Mouse (Mus musculus) intestine, postnatal 0 days (tissue): ENCODE measurements around the gene Ttc17. TPM values are rescaled to one million over a fixed set of nuclear protein-coding genes. Genes with fewer than 3 reads are reported as not detected.

Experiments
- ATAC-seq: fragments of 200-750 bp; cut with Nextera tagmentation; 2 replicates; pipeline ENCODE4 v1.8.0; 2017; ENCODE audit warnings: mild to moderate bottlenecking, moderate TSS enrichment, moderate library complexity
- H3K27ac ChIP-seq: fragments of 300-500 bp; sonication (generic); 2 replicates; pipeline ENCODE4 v1.5.1; 2014; ENCODE audit warnings: mild to moderate bottlenecking, low read depth, low read length, moderate library complexity
- H3K27me3 ChIP-seq: fragments of 300-500 bp; sonication (generic); replicated peaks from 2 replicates; pipeline ENCODE4 v1.6.1; 2014; ENCODE audit warnings: low read length, mixed read lengths; ENCODE audit not compliant: control insufficient read depth, insufficient read depth
- H3K36me3 ChIP-seq: fragments of 300-500 bp; sonication (generic); 2 replicates; pipeline ENCODE4 v1.6.1; 2014; ENCODE audit warnings: mild to moderate bottlenecking, moderate library complexity; ENCODE audit not compliant: control insufficient read depth, insufficient read depth
- H3K4me1 ChIP-seq: fragments of 300-500 bp; sonication (generic); replicated peaks from 2 replicates; pipeline ENCODE4 v1.6.1; 2014; ENCODE audit warnings: antibody characterized with exemption, low read length, mixed read lengths; ENCODE audit not compliant: control insufficient read depth, insufficient read depth
- H3K4me2 ChIP-seq: fragments of 300-500 bp; sonication (generic); replicated peaks from 2 replicates; pipeline ENCODE4 v1.6.1; 2014; ENCODE audit warnings: low read depth, mild to moderate bottlenecking, moderate library complexity
- H3K4me3 ChIP-seq: fragments of 300-500 bp; sonication (generic); 2 replicates; pipeline ENCODE4 v1.5.1; 2014; ENCODE audit warnings: low read depth, low read length
- H3K9ac ChIP-seq: fragments of 300-500 bp; sonication (generic); 2 replicates; pipeline ENCODE4 v1.6.1; 2014; ENCODE audit warnings: mild to moderate bottlenecking, low read depth, low read length
- H3K9me3 ChIP-seq: fragments of 300-500 bp; sonication (generic); 2 replicates; pipeline ENCODE4 v1.6.1; 2016; ENCODE audit warnings: mixed run types; ENCODE audit not compliant: control insufficient read depth
- CTCF ChIP-seq: sonication (generic); IDR thresholded peaks from 2 replicates; pipeline ENCODE4 v1.5.1; 2016; ENCODE audit warnings: low read depth, mild to moderate bottlenecking, control low read depth, antibody characterized with exemption, moderate library complexity
- WGBS: fragments of 180-500 bp; shearing (Covaris S2); extraction: QIAGEN DNeasy Blood & Tissue Kit; methylation state at CpG from one replicate; pipeline ENCODE4 v1.1.7; 2014; 5-methylcytosine and 5-hydroxymethylcytosine counted together
- polyA plus RNA-seq: library from polyadenylated mRNA; unstranded; fragments of >200 nt; fragmentation: Nextera tagmentation; extraction: Ambion mirVana; gene quantifications from 2 replicates; pipeline ENCODE4 v1.2.1, GENCODE M21; 2015

The Ttc17 gene
- polyA plus RNA-seq, result 9.1 and 9.7 TPM in 2 replicates

GRCm38 (mm10) chr2:94406083-94406957 is at the start of gene Ttc17:
Gene Ttc17 (minus strand): TSS chr2:94406689.
- Histone ChIP-seq H3K27ac (peak within 1 kb of the TSS; percentile 94), H3K9ac (peak within 1 kb of the TSS; percentile 94), H3K4me1 (peaks cover 9% of the 10 kb centered on the region), H3K36me3 (0 out of 2 replicates have a peak, but pooled peaks cover 4% of the 10 kb centered on the region), H3K4me3 (peak within 1 kb of the TSS; percentile 97), H3K4me2 (peak within 1 kb of the TSS; percentile 87), H3K27me3 (no peaks in the 10 kb centered on the region), H3K9me3 (no peaks in the 10 kb centered on the region)
- peak; percentile 1; the same call in 1 of the 2 replicates for TF ChIP-seq CTCF
- ATAC-seq, result peak; percentile 89
- under 1% methylated on average over 75 of the region's 77 CpGs for WGBS

- no peak overlapping the region for H3K4me2 ChIP-seq
- no peak for ATAC-seq
- no peak for TF ChIP-seq CTCF
- H3K27ac ChIP-seq, result no peak overlapping the region
- no peak overlapping the region for H3K4me3 ChIP-seq
- H3K4me1 ChIP-seq, result no peaks in the 10 kb centered on the region
- 67% methylated on average over 8 of the region's 8 CpGs for whole genome bisulfite sequencing
- no peaks in the 10 kb centered on the region for H3K9me3 ChIP-seq
- H3K9ac ChIP-seq, result no peak overlapping the region
- no peaks in the 10 kb centered on the region for H3K36me3 ChIP-seq
- no peaks in the 10 kb centered on the region for H3K27me3 ChIP-seq
Measured at GRCm38 (mm10) chr2:94449643-94450042, 43.2 kb upstream of the Ttc17 start.

- Histone ChIP-seq H3K4me2 (peak overlapping the region; percentile 80), H3K36me3 (no peaks in the 10 kb centered on the region), H3K27ac (peak overlapping the region; percentile 87), H3K4me1 (peaks cover 8% of the 10 kb centered on the region), H3K27me3 (no peaks in the 10 kb centered on the region), H3K9ac (peak overlapping the region; percentile 96), H3K4me3 (peak overlapping the region; percentile 98), H3K9me3 (no peaks in the 10 kb centered on the region)
- ATAC-seq, result no peak
- WGBS, result under 1% methylated on average over 10 of the region's 10 CpGs
- TF ChIP-seq CTCF, result no peak
Measured at GRCm38 (mm10) chr2:94436952-94437351, 30.5 kb upstream of the Ttc17 start.

- Histone ChIP-seq H3K4me3 (no peak overlapping the region), H3K36me3 (no peaks in the 10 kb centered on the region), H3K27ac (no peak overlapping the region), H3K27me3 (no peaks in the 10 kb centered on the region), H3K9ac (no peak overlapping the region), H3K9me3 (no peaks in the 10 kb centered on the region), H3K4me2 (no peak overlapping the region), H3K4me1 (peaks cover 8% of the 10 kb centered on the region)
- no peak for ATAC-seq
- 61% methylated on average over 7 of the region's 7 CpGs for WGBS
- TF ChIP-seq CTCF, result no peak
Measured at GRCm38 (mm10) chr2:94435481-94435880, 29.0 kb upstream of the Ttc17 start.

- Histone ChIP-seq H3K27me3 (no peaks in the 10 kb centered on the region), H3K4me3 (no peak overlapping the region), H3K4me2 (0 out of 2 replicates have a peak overlapping the region, but pooled peaks have one; percentile 6), H3K27ac (no peak overlapping the region), H3K9ac (no peak overlapping the region), H3K36me3 (no peaks in the 10 kb centered on the region), H3K9me3 (no peaks in the 10 kb centered on the region), H3K4me1 (peaks cover 8% of the 10 kb centered on the region)
- WGBS, result 29% methylated on average over 1 of the region's 1 CpGs
- no peak for ATAC-seq
- no peak for TF ChIP-seq CTCF
Measured at GRCm38 (mm10) chr2:94434833-94435232, 28.3 kb upstream of the Ttc17 start.

- ATAC-seq, result no peak
Measured at GRCm38 (mm10) chr2:94432214-94432613, 25.7 kb upstream of the Ttc17 start.

More at GRCm38 (mm10) chr2:94432214-94432613, 25.7 kb upstream of the Ttc17 start:
- TF ChIP-seq CTCF, result no peak
- H3K27ac ChIP-seq, result no peak overlapping the region
- no peak overlapping the region for H3K9ac ChIP-seq
- 38% methylated on average over 2 of the region's 2 CpGs for WGBS
- H3K27me3 ChIP-seq, result no peaks in the 10 kb centered on the region
- H3K4me3 ChIP-seq, result no peak overlapping the region
- no peak overlapping the region for H3K4me2 ChIP-seq
- H3K9me3 ChIP-seq, result no peaks in the 10 kb centered on the region
- peaks cover 7% of the 10 kb centered on the region for H3K36me3 ChIP-seq
- H3K4me1 ChIP-seq, result peaks cover 8% of the 10 kb centered on the region
